Comparison of ENCODE assay signal across 24 mouse cellular contexts in the genomic region with DNA sequence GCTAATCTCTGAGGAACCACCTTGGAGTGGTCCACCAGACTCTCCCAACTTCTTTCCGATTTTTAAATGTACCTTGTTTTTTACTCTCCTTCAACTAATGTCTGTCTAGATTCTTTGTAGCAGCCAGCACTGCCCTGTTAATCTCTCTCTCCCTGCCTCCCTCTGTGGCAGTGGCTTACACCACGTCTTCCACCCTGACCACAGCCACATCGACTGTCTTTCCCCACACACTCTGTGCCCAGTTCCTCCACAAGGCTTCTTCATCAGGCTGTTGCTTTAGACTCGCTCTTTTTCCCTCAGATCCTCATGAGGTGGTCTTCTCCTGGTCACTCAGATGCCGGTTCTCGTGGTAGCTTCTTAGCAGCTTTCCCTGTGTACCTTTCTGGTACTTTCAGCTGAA.
A peak's percentile ranks its signal among the peaks of the same experiment; 100 is the strongest.
DNase-seq lines count a peak whose midpoint lies in the region; ATAC-seq and TF ChIP-seq lines count a peak whose summit lies in the region.
"Had no signal": no experiment of that assay in that cellular context is flagged by ENCODE, and none has a peak within 500 bp of the region (broad histone marks: within the 10 kb centered on the region; RNA-seq: fewer than 3 reads in every experiment).

No protein-coding gene starts in this region.

- H3K27me3 ChIP-seq in megakaryocyte, embryonic 14.5 days (replicated peaks), result no peaks in the 10 kb centered on the region
- H3K27me3 ChIP-seq in heart, embryonic 12.5 days (replicated peaks), result no peaks in the 10 kb centered on the region
- H3K27me3 ChIP-seq: CH12.LX; embryonic facial prominence, embryonic 12.5 days; forebrain, embryonic 13.5 days; forebrain, embryonic 15.5 days; Patski had no signal

- peak; percentile 58; the same call in 1 of the 2 replicates for ATAC-seq in common myeloid progenitor, adult 5-6 weeks (replicated peaks; ENCODE audit: low read depth, poor library complexity, severe bottlenecking)
- ATAC-seq in heart, embryonic 12.5 days (ENCODE audit: insufficient number of reproducible peaks, low FRiP score), result no peak
- ATAC-seq: activated CD4-positive, CD25-positive, alpha-beta regulatory T cell, adult 4 months; CD4-positive, CD25-positive, alpha-beta regulatory T cell, adult 4 months; forebrain, embryonic 13.5 days; forebrain, embryonic 15.5 days; forebrain, postnatal 0 days; Patski had no signal

- peaks cover 12% of the 10 kb centered on the region for H3K4me1 ChIP-seq in megakaryocyte, embryonic 14.5 days
- H3K4me1 ChIP-seq in heart, embryonic 12.5 days (replicated peaks), result peaks cover 6% of the 10 kb centered on the region
- H3K4me1 ChIP-seq: embryonic facial prominence, embryonic 10.5 days; embryonic facial prominence, embryonic 12.5 days; forebrain, embryonic 13.5 days; forebrain, embryonic 15.5 days had no signal

- peaks cover 24% of the 10 kb centered on the region for H3K9me3 ChIP-seq in megakaryocyte, embryonic 14.5 days
- peaks cover 2% of the 10 kb centered on the region; the same call in 1 of the 2 replicates for H3K9me3 ChIP-seq in heart, embryonic 12.5 days (replicated peaks)
- H3K9me3 ChIP-seq: embryonic facial prominence, embryonic 12.5 days had no signal

- H3K9ac ChIP-seq in heart, embryonic 12.5 days, result no peak overlapping the region
- H3K9ac ChIP-seq: embryonic facial prominence, embryonic 12.5 days; forebrain, embryonic 13.5 days; forebrain, embryonic 15.5 days; forebrain, postnatal 0 days had no signal

- peak overlapping the region; percentile 29 for H3K4me3 ChIP-seq in megakaryocyte, embryonic 14.5 days (replicated peaks)
- H3K4me3 ChIP-seq in left cerebral cortex, adult 2 months, result no peak overlapping the region
- H3K4me3 ChIP-seq in heart, embryonic 12.5 days, result no peak overlapping the region
- H3K4me3 ChIP-seq: embryonic facial prominence, embryonic 10.5 days; embryonic facial prominence, embryonic 12.5 days; forebrain, embryonic 13.5 days; forebrain, embryonic 15.5 days had no signal

- no peak overlapping the region for H3K27ac ChIP-seq in left cerebral cortex, adult 2 months
- no peak overlapping the region for H3K27ac ChIP-seq in heart, embryonic 12.5 days (ENCODE audit: poor library complexity, severe bottlenecking)
- H3K27ac ChIP-seq: embryonic facial prominence, embryonic 10.5 days; embryonic facial prominence, embryonic 12.5 days; forebrain, embryonic 13.5 days; forebrain, embryonic 15.5 days had no signal

- H3K36me3 ChIP-seq in megakaryocyte, embryonic 14.5 days (replicated peaks; ENCODE audit: low read length), result peaks cover 50% of the 10 kb centered on the region
- H3K36me3 ChIP-seq in heart, embryonic 12.5 days, result peaks cover 11% of the 10 kb centered on the region; the same call in 1 of the 2 replicates
- H3K36me3 ChIP-seq: forebrain, embryonic 15.5 days had no signal

- no peak for DNase-seq in left cerebral cortex, adult 2 months (ENCODE audit: extremely low spot score in 1 of 2, low spot score in 2 of 2)
- DNase-seq in embryo, embryonic 9.5 days (ENCODE audit: extremely low spot score), result no peak
- DNase-seq: adrenal gland, adult 8-10 months; adrenal gland, postnatal 14 days; adrenal gland, postnatal 36 days; B cell, adult 2 months; cerebellum, adult 11-12 months; cerebellum, adult 2 months; cerebellum, adult 9-10 months; cerebellum, postnatal 10 days; cerebellum, postnatal 25 days; embryo, embryonic 11 days; forebrain, postnatal 0 days had no signal

- no peak overlapping the region for H3K4me2 ChIP-seq in heart, embryonic 12.5 days
- H3K4me2 ChIP-seq: embryonic facial prominence, embryonic 12.5 days; forebrain, embryonic 13.5 days; forebrain, embryonic 15.5 days had no signal

- TF ChIP-seq CTCF in left cerebral cortex, adult 2 months (IDR thresholded peaks at IDR 0.05), result no peak

- intact Hi-C loops in left cerebral cortex, adult 2 months (cut with DNase I), result no loop called here

- WGBS in heart, embryonic 12.5 days, result 83% methylated on average over 6 of the region's 6 CpGs
